Mouse (Mus musculus): ENCODE results near the gene Frmd8.

The Frmd8 gene

DNA sequence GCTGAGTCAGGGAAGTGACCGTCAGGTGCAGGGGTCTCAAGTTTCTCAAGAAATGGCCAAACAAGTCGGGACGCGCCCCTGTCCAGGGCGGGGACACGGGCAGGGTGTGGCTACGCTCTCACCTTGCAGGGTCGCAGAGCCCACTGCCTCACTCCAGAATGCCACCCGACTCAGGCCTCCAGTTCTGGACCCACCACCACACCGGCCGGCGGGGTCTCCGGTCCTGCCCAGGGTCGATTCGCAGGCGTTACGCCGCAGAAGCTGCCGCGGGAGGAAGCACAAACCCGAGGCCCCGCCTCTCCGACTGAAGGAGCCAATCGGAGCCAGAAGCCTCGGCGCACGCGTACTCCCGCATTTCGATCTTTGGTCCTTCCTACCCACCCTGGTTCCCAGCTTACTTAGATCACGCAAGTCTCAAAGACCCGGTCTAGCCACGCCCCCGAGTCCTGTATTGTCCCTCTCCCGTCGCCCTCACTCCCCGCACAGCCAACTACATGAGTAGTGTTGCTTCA lies at the start of gene Frmd8:
Gene Frmd8, minus strand, starts transcription at position 306 of the 512 bp plus-strand sequence.
- DNase-seq = peak; percentile 91

GRCm38 (mm10) chr19:5924713-5925093 lies 49.6 kb upstream of the Frmd8 start, which contains the start of gene Cdc42ep2:
Gene Cdc42ep2 (minus strand): TSS chr19:5924816.
- peak; percentile 91 for DNase-seq

DNA sequence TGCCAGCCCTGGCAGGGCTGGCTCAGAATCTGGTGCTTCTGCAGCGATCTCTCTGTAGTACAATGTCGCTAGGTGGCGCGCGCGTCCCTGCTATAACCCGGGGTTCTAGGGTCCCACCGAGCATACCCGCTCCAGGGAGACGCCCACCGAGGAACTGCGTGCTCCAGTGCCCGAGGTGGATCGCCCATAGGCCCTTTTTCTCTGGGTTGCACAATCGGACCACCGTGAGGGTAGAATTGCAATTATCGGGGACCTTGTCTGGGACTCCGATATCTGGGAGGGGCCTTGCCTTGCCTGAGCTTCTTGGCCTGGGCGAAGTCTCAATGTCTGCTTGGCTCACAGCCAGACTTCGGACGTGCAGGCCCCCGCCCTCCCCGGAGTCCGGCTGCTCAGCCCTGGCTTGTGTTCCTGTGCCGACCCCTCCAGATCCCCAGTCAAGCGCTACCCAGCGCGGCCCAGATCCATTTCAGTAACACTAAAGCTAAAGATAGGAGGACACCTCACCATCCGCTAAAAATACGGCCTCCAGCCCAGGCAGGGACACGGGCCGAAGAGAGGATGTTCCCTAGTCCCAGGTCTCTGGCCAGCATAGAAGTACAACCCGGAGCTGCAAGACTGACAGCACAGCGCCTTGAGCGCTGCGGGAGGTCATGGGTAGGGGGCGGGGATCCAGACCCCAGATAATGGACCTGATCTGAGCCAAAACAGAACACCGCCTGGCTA lies 49.1 kb upstream of the Frmd8 start:
- peak; percentile 98 for DNase-seq

DNA sequence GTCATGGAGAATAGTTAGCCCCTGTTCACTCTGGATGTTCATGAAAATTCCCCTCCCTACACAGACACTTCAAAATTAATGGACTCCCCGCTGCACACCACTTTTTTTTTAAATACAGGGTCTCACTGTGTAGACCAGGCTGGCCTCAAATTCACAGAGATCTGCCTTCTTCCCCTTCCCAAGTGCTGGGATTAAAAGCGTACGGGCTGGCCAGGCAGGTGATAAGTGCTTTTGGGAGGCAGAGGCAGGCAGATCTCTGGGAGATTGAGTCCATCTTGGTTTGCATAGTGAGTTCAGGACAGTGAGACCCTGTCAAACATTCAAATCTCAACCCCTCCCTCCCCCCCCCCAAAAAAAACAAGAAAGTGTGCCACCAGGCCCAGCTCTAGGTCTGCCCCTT lies 47.9 kb upstream of the Frmd8 start:
- DNase-seq = no peak

DNA sequence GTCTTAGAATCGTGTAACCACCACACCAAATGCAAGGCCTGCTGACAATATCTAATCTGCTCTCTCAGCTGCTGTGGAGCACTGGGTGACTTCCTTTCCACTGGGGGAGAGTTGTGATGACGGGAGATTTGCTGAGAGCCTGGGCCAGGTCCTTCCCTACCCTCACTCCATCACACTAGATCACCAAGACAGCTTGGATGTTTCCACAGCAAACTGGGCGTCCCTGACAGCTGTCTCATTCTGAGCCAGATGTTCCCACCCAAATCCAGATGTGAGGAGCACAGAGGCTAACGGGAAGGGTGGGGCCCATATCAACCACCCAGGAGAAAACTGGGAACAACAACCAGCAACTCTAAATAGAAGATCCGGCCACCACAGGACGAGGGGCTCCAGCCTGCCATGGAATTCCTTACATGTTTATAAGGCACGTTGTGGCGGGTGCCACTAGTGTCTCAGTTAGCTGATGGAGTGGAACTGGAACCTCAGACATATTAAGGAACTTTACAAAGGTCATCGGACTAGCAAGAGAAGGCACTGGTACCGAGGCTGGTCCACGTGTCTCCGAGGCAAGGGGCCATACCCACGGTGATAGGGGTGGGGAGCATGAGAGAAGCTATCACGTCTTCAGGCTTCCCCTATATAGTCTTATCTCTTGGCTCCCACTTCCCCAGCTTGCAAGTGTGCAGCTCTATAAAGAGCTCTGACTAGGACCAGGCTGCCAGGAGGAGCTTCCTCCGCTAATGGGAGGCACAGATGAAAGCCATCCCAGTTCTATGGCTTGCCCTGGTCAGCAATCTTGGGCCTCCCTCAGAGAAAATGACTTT lies 47.3 kb upstream of the Frmd8 start:
- no peak for DNase-seq

DNA sequence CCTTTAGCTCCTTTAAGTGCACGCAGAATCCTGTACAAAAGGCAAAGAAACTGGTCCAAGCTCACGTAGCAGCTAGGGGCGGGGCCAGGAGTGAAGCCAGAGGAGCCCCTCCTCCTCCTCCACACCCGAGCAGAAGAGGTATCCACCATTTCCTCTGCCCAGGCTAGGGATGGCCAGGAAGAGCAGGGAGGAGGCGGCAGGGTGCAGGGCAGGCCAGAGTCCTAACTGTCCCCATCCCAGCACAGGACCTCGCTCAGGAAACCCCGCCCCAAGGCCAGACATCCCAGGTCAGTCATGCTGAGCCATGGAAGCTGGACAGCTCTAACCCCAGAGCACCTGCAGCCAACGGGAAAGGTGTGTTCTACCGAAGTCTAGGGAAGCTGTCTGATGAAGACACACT lies 46.6 kb upstream of the Frmd8 start:
- DNase-seq = no peak

DNA sequence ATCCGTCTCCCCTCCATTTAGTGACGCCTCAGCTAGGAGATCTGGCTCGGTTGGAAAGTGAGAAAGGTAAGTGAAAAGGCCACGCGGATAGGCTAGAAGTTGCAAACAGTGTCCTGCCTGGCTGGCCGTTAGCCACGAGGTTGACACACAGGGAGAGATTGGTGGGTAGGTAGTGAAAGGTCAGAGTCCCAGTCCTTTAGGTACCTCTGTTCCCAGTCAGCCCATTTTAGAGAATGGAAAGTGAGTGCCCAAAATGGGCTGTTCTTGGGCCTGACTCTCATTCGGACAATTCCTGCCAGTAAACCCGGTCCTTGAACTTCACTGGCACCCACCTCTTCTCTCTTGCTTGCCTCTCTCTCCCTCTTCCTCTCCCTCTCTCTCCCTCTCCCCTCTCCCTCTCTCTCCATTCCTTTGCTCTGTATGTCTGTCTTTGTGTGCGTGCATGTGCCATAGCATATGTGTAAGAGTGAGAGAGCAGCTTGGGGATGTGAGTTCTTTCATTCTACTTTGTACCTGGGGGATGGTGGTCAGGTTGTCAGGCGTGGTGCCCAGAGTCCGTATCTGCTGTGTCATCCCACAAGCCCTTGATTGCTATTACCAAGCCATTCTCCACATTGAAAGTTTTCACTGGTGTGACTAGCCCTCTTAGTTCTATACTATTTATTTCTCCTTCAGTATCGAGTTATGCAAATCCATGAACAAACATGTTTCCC lies 38.1 kb upstream of the Frmd8 start, which contains the start of gene Dpf2:
Gene Dpf2, minus strand, starts transcription at position 4 of the 713 bp plus-strand sequence.
- no peak for DNase-seq

GRCm38 (mm10) chr19:5912103-5913006 lies 37.3 kb upstream of the Frmd8 start:
- peak; percentile 99 for DNase-seq

DNA sequence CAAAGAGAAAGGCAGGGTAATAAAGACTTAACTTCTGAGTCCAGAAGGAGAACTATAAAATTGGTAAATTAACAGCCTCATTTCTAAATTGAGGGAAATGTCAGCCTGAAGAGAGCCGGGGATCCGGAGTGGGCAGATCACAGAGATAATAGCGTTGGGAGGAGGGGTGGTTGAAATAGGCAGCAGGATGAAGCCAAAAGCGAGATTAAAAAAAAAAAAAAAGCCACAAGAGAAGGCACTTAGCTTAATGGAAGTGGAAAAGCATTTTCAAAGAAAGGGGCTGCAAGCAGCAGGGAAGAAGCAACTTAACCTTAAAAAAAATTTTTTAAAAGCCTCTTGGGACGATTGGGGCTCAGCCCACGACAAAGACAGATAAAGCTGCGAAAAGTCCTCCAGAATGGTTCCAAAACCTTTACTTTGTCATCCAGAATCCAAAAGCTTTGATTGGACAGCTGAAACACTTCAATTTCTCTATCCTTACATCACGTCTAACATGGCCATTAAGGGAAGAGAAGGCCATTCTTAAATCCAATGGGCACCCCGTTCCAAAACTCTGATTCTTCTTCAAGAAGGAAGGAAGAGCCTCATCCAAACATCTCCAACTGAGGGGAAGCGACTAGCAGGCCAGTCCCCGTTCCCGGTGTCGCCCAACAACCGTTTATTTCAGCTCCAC lies 36.5 kb upstream of the Frmd8 start:
- DNase-seq = no peak

DNA sequence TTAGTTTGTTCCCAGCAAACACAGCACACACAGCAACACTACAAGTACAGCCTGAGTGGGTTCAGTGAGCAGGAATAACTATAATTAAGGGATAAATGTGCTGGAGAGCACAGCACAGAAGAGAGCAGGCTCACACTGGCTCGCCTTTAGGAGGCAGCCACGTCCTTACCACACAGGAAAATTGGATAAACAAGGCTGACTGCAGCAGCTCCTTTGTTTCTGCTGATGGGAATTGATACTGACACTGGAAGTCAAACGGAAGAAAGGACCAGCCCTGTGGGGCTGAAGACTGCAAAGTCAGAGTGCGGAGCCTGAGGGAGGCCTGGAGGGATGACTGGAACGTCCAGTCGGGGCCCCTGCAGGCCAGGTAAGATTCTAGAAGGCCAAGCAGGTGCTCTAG lies 35.1 kb upstream of the Frmd8 start:
- no peak for DNase-seq

GRCm38 (mm10) chr19:5907275-5907674 lies 32.2 kb upstream of the Frmd8 start:
- no peak for DNase-seq

DNA sequence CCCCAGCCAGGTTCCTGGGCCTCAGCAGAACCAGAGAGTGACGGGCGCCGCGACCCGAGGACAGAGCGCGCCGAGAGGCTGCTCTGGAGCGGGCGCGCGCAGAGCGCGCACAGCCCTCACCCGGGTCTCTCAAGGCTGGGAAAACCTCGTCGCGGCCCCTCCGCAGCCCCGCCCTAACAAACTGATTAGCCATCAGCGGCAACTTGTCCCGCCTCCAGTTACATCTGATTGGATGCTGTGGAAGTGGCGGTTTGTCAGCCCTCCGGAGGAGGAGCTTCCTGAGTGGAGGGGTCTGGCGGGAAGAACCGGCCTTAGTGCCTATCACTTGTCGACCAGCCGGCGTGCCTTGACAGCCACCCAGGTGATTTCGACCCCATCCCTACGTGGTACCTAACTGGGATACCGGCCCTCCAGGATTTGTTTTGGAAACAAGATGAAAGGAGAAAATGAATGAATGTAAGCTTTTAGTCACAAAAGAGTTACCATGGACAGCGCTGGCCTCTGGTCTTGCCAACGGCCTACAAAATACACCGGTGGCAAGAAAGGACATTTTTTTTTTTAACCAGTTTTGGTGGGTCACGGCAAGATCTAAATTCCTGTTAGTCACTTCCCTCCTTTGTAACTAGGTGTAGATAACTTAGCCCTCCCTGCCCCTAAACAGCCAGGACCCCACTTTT lies 19.1 kb upstream of the Frmd8 start, which contains the start of gene Tigd3:
Gene Tigd3, minus strand, starts transcription at position 148 of the 677 bp plus-strand sequence.
- DNase-seq = peak; percentile 97

GRCm38 (mm10) chr19:5893282-5894001 lies 18.4 kb upstream of the Frmd8 start:
- DNase-seq = no peak

DNA sequence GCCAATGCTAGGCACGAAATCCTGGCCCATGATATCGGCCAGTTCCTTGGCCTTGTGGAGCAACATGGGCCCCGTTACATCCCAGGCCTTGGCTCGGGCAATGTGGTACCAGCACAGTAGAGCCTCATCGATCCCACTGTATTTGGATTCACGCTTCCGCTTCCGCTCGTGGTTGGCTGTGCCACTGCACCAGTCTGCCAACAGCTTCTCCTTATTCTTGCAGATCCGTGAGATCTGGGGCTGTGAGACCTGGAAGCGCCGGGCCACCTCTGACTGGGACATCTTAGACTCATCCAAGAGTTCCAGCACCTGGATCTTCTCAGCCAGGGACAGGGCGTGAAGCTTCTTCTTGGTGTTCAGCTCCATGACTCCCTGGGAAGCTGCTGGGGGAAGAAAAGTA lies 17.7 kb upstream of the Frmd8 start:
- no peak for DNase-seq

- no peak for DNase-seq
These were observed 17.2 kb upstream of the Frmd8 start for GRCm38 (mm10) chr19:5892262-5892661.

DNA sequence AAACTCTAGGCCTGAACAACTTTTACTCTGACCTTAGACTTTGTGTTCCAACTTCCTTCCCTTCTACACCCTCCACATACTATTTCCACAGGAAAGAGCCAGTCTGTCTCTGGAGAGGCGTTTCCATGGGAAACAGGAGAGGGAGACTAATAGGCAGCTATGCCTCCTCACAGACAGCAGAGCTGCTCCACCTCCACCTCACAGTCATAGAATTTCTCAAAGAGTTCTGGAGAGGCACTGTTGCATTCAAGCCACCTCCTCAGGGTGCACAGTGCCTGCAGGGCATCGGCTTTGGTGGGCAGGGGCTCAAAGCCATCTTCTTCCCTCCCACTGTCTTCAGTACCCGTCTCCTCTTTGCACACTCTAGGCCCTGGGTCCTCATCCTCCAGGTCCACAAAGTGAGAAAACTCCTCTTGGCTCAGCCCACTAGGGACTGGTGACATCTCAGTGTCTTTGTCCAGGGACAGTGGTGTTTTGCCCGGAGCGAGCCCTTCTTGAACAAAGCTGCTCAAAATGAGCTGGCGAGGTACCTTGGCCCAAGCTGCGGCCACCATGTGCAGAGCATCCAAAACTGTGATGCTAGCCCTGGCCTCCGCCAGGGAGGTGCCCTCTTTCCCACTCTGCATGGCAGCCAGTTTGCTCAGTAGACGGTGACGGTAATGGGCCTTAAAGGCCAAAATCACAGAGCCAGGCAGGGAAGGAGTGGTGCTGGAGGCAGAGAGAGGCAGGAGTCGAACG lies 16.6 kb upstream of the Frmd8 start:
- DNase-seq = no peak

DNA sequence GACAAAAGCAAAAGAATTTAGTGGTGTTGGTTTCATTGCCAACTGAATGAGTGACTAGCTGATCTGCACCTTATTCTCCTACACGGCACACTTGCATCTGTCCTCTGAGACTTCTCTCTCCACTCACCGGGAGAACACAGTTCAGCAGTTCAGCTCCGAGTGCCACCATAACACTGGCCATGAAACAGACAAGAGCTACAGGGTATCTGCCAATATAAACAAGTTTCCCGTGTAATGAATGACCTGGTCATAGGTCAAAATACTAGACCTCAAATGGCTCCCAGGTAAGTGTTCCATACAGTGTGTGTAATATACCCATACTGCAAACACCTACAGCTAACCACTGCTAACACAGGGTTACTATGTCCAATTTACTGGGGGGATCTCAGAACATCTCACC lies 14.1 kb upstream of the Frmd8 start:
- no peak for DNase-seq

DNA sequence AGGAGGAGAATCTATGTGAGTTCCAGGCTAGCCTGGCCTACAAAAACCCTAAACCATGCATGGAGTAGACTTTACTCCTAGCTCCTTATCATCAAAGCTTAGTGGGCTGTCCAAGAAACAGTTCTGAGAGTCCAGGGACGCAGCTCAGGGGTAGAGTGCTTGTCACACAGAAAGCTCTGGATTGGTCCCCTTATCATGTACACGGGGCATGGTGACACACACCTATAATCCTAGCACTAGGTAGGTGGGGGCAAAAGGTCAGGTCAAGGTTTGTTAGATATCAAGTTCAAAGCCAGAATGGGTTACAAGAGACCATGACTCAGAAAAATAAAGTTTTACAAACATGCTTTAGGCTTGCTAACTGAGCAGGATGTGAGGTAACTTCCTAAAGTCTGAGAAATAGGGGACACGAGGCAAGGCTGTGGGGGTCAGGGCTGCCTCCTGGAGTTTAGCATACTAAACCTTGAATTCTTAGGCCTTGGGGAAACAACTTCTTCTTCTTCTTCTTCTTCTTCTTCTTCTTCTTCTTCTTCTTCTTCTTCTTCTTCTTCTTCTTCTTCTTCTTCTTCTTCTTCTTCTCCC lies 12.3 kb upstream of the Frmd8 start:
- DNase-seq = no peak

GRCm38 (mm10) chr19:5885838-5886237 lies 10.8 kb upstream of the Frmd8 start:
- no peak for DNase-seq
